Mouse (Mus musculus) kidney, embryonic 14.5 days (tissue): Measurements from ENCODE around the gene Iqub. TPM values are rescaled to one million over a fixed set of nuclear protein-coding genes. Genes with fewer than 3 reads are reported as not detected.

Experiments used
- ATAC-seq: fragments of 200-750 bp; cut with Nextera tagmentation; 2 replicates; pipeline ENCODE4 v1.8.0; 2017; ENCODE audit warnings: moderate number of reproducible peaks, mild to moderate bottlenecking, moderate TSS enrichment, moderate library complexity; ENCODE audit not compliant: low FRiP score, low TSS enrichment
- H3K27ac ChIP-seq: fragments of 300-500 bp; sonication (generic); 2 replicates; pipeline ENCODE4 v1.5.1; 2014; ENCODE audit warnings: low read depth, mild to moderate bottlenecking, low read length, moderate library complexity, mixed read lengths
- H3K27me3 ChIP-seq: fragments of 300-500 bp; sonication (generic); 2 replicates; pipeline ENCODE4 v1.6.1; 2014; ENCODE audit warnings: mild to moderate bottlenecking, low read length; ENCODE audit not compliant: control insufficient read depth, insufficient read depth
- H3K36me3 ChIP-seq: fragments of 300-500 bp; sonication (generic); 2 replicates; pipeline ENCODE4 v1.6.1; 2014; ENCODE audit warnings: low read length, mixed read lengths; ENCODE audit not compliant: control insufficient read depth, insufficient read depth
- H3K4me1 ChIP-seq: fragments of 300-500 bp; sonication (generic); 2 replicates; pipeline ENCODE4 v1.6.1; 2014; ENCODE audit warnings: low read length, mixed read lengths; ENCODE audit not compliant: control insufficient read depth, insufficient read depth
- H3K4me2 ChIP-seq: fragments of 300-500 bp; sonication (generic); replicated peaks from 2 replicates; pipeline ENCODE4 v1.6.1; 2014; ENCODE audit warnings: low read depth, mild to moderate bottlenecking, low read length
- H3K4me3 ChIP-seq: fragments of 300-500 bp; sonication (generic); 2 replicates; pipeline ENCODE4 v1.5.1; 2014; ENCODE audit warnings: mild to moderate bottlenecking, low read length
- H3K9ac ChIP-seq: fragments of 300-500 bp; sonication (generic); 2 replicates; pipeline ENCODE4 v1.6.1; 2014; ENCODE audit warnings: low read depth, mild to moderate bottlenecking, low read length, moderate library complexity
- H3K9me3 ChIP-seq: fragments of 300-500 bp; sonication (generic); 2 replicates; pipeline ENCODE4 v1.6.1; 2016; ENCODE audit warnings: low read length; ENCODE audit not compliant: control insufficient read depth
- WGBS: fragments of 180-500 bp; shearing (Covaris S2); extraction: QIAGEN DNeasy Blood & Tissue Kit; methylation state at CpG from one replicate; pipeline ENCODE4 v1.1.7; 2014; 5-methylcytosine and 5-hydroxymethylcytosine counted together
- polyA plus RNA-seq: library from polyadenylated mRNA; unstranded; fragments of >200 nt; fragmentation: Nextera tagmentation; extraction: Ambion mirVana; gene quantifications from 2 replicates; pipeline ENCODE4 v1.2.1, GENCODE M21; 2014

Iqub gene
- polyA plus RNA-seq, 1 experiment from 2014 or later: not detected

DNA sequence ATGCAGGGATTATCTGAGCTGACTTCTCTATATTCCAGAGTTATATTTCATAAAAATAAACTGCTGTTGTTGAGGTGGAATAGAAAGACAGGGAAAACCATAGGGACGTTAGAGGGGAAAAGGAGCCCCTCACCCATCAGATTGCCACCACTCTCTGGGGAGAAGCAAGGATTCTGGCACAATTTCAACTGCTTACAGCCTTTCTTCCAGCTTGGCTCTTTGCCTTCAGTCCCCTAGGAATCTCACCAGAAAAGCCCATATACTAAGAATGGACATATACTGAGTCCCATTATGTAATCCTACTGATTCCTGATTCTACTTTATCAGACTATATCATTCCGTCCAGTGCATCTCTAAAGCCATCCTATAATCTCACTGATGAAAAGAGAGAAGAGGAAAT is 10.7 kb downstream of the Iqub start:
- 78% methylated on average over 2 of the region's 2 CpGs for WGBS
- Histone ChIP-seq H3K27ac (no peak overlapping the region), H3K4me2 (no peak overlapping the region), H3K9ac (no peak overlapping the region), H3K36me3 (no peaks in the 10 kb centered on the region), H3K27me3 (no peaks in the 10 kb centered on the region), H3K9me3 (no peaks in the 10 kb centered on the region), H3K4me3 (no peak overlapping the region), H3K4me1 (no peaks in the 10 kb centered on the region)
- no peak for ATAC-seq

DNA sequence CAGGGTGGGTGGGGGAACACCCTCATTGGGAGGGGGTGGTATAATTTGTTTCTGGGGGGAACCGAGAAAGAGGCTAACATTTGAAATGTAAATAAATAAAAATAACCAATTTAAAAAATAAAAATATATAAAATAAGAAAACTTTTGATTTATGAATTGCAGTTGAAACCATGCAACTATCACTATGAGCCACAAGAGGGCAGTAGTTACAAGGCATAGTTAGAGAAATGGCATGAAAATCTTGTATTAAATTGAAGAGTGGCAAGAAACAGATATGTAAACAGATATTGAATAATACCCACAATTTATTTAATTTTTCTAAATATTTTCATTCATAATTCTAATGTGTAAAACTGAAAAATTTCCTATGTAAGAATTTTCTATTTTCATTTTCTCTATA is 24.5 kb downstream of the Iqub start:
- ATAC-seq: no peak
- 13% methylated on average over 1 of the region's 1 CpGs for WGBS
- Histone ChIP-seq H3K4me3 (no peak overlapping the region), H3K27me3 (no peaks in the 10 kb centered on the region), H3K4me1 (no peaks in the 10 kb centered on the region), H3K9me3 (no peaks in the 10 kb centered on the region), H3K9ac (no peak overlapping the region), H3K27ac (no peak overlapping the region), H3K36me3 (no peaks in the 10 kb centered on the region), H3K4me2 (no peak overlapping the region)

GRCm38 (mm10) chr6:24486530-24486929 is 28.3 kb downstream of the Iqub start:
- H3K27me3 ChIP-seq: no peaks in the 10 kb centered on the region
- H3K9ac ChIP-seq: no peak overlapping the region
- WGBS: 78% methylated on average over 5 of the region's 5 CpGs
- H3K36me3 ChIP-seq: no peaks in the 10 kb centered on the region
- H3K4me2 ChIP-seq: no peak overlapping the region
- ATAC-seq: no peak
- no peaks in the 10 kb centered on the region for H3K4me1 ChIP-seq
- H3K9me3 ChIP-seq: no peaks in the 10 kb centered on the region
- H3K4me3 ChIP-seq: no peak overlapping the region
- H3K27ac ChIP-seq: no peak overlapping the region

DNA sequence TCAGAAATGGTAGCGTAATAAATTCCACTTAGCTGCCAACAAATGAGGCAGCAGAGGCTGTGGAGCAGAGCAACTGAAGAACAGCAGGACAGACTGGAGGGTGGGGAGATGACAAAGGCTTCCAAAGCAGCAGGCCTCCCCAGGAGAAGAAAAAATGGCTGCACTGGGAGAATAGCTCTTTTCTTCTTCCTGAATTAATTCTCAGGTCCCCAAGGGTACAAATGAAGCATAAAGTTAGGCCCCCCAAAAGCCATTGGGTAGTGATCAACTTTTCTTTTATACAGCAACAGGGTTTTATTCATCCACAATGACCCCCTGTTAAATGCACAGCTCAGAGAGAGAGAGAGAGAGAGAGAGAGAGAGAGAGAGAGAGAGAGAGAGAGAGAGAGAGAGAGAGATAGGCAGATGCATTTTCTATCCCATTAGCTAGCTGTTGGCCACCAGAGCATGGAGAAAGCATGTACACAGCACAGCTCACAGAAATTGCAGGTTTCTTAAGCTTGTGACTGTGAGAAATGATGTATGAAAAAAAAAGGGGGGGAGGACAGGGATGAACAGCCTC is 44.2 kb downstream of the Iqub start:
- WGBS: 86% methylated on average over 1 of the region's 1 CpGs
- ATAC-seq: no peak
- Histone ChIP-seq H3K27me3 (no peaks in the 10 kb centered on the region), H3K9me3 (no peaks in the 10 kb centered on the region), H3K4me3 (no peak overlapping the region), H3K36me3 (no peaks in the 10 kb centered on the region), H3K27ac (no peak overlapping the region), H3K9ac (no peak overlapping the region), H3K4me2 (no peak overlapping the region), H3K4me1 (no peaks in the 10 kb centered on the region)

GRCm38 (mm10) chr6:24470135-24470534 is 44.7 kb downstream of the Iqub start:
- Histone ChIP-seq H3K36me3 (no peaks in the 10 kb centered on the region), H3K27me3 (no peaks in the 10 kb centered on the region), H3K4me2 (no peak overlapping the region), H3K9ac (no peak overlapping the region), H3K9me3 (no peaks in the 10 kb centered on the region), H3K4me1 (no peaks in the 10 kb centered on the region), H3K27ac (no peak overlapping the region), H3K4me3 (no peak overlapping the region)
- no peak for ATAC-seq
- WGBS: 91% methylated on average over 2 of the region's 2 CpGs

DNA sequence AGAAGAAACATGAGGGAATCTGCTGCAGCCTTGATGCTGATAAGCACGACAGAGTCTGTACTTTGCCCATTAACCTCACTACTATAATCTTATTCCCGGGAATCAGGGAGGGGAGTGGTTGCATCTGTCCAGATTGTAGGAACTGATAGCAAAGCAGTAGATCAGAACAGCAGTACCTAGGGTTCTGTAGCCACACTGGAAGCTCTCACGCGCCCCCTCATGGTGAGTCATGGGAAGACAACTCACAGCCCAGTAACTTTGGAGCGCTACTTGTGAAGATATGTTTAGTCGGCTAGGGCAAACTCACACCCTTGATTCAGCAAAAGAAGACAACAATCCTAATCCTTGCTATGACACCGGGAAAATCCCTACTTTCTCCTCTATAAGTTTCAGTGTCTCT is 58.8 kb downstream of the Iqub start:
- ATAC-seq: no peak
- Histone ChIP-seq H3K36me3 (no peaks in the 10 kb centered on the region), H3K9me3 (no peaks in the 10 kb centered on the region), H3K4me3 (no peak overlapping the region), H3K9ac (no peak overlapping the region), H3K27ac (no peak overlapping the region), H3K4me2 (no peak overlapping the region), H3K4me1 (no peaks in the 10 kb centered on the region), H3K27me3 (no peaks in the 10 kb centered on the region)
- 42% methylated on average over 7 of the region's 7 CpGs for WGBS

- Histone ChIP-seq H3K4me2 (peak overlapping the region; percentile 39), H3K4me3 (peak overlapping the region; percentile 10; the same call in 1 of the 2 replicates), H3K27me3 (no peaks in the 10 kb centered on the region), H3K4me1 (no peaks in the 10 kb centered on the region), H3K36me3 (no peaks in the 10 kb centered on the region), H3K27ac (no peak overlapping the region), H3K9ac (no peak overlapping the region), H3K9me3 (no peaks in the 10 kb centered on the region)
- WGBS: 30% methylated on average over 22 of the region's 22 CpGs
- peak; percentile 78 for ATAC-seq
Observed at GRCm38 (mm10) chr6:24451026-24451821, 63.6 kb downstream of the Iqub start.

GRCm38 (mm10) chr6:24450241-24450640 is 64.6 kb downstream of the Iqub start:
- Histone ChIP-seq H3K27me3 (no peaks in the 10 kb centered on the region), H3K9ac (no peak overlapping the region), H3K4me2 (no peak overlapping the region), H3K27ac (no peak overlapping the region), H3K4me3 (no peak overlapping the region), H3K9me3 (no peaks in the 10 kb centered on the region), H3K36me3 (no peaks in the 10 kb centered on the region), H3K4me1 (no peaks in the 10 kb centered on the region)
- no peak for ATAC-seq
- 85% methylated on average over 6 of the region's 6 CpGs for WGBS

DNA sequence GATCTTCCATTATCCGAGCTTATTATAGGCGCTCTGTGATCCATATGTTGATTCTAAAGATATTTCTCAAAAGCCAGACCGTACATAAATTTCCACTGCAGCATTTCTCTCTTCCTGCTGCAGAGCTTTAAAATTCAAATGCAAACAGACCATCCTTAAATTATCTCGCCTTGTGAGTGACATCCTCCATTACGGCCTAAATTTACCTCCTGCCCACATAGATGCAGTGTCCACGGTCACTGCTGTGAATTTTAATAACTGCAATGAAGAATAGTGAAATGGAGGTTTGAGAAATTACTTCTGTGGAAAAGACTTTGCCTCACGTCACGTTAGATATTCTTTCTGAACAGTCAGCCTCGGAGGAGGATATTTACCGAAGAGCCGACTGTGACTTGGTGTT is 98.8 kb downstream of the Iqub start:
- no peak overlapping the region for H3K9ac ChIP-seq
- no peak overlapping the region for H3K4me2 ChIP-seq
- no peak overlapping the region for H3K4me3 ChIP-seq
- 81% methylated on average over 11 of the region's 11 CpGs for WGBS
- no peaks in the 10 kb centered on the region for H3K9me3 ChIP-seq
- H3K27me3 ChIP-seq: no peaks in the 10 kb centered on the region
- ATAC-seq: no peak
- H3K4me1 ChIP-seq: no peaks in the 10 kb centered on the region
- H3K27ac ChIP-seq: no peak overlapping the region
- no peaks in the 10 kb centered on the region for H3K36me3 ChIP-seq
